Mouse (Mus musculus) yolk sac, embryonic 10.5 days (tissue): ENCODE data around the gene C1qbp.

Experiments used
- DNase-seq: peaks from one replicate; pipeline ENCODE4 v3.0.0-alpha.2; 2017; ENCODE audit warnings: low spot score

Gene C1qbp

DNA sequence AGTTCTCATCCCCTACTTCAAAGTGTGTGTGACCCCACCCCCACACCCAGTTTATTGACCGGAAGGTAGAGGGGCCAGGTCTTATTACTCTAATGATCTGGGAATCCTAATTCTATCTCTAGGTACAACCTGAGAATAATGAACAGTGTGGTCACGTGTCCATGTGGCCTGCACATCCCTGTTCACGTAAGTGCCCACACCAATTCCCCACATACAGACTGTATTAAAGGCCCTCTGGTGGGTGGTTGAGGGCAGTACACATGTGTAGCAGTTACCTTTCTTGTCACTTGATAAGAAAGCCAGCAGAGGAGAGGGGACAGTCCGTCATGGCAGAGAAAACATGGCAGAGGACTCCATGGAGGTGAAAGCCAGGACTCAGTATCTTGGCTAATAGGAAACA, 8.9 kb downstream of the C1qbp start:
- no peak for DNase-seq

DNA sequence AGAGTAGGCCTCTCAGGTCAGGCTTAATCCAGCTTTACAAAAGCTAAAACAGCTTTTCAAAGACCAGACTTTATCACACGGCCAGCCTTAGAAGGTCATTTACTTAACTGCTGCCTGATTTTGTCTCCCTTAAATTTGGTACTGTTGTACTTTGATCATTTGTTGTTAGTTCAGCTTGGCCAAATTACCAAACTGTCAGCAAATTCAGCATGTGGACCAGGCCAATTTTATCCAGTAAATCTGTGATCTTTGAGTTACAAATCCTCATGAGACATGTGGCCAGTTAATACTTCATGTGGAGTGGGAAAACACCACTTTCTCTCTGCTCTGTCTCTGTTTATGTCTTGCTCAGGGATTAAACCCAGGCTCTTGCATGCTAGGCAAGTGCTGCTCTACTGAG, 10.2 kb downstream of the C1qbp start:
- DNase-seq: no peak

DNA sequence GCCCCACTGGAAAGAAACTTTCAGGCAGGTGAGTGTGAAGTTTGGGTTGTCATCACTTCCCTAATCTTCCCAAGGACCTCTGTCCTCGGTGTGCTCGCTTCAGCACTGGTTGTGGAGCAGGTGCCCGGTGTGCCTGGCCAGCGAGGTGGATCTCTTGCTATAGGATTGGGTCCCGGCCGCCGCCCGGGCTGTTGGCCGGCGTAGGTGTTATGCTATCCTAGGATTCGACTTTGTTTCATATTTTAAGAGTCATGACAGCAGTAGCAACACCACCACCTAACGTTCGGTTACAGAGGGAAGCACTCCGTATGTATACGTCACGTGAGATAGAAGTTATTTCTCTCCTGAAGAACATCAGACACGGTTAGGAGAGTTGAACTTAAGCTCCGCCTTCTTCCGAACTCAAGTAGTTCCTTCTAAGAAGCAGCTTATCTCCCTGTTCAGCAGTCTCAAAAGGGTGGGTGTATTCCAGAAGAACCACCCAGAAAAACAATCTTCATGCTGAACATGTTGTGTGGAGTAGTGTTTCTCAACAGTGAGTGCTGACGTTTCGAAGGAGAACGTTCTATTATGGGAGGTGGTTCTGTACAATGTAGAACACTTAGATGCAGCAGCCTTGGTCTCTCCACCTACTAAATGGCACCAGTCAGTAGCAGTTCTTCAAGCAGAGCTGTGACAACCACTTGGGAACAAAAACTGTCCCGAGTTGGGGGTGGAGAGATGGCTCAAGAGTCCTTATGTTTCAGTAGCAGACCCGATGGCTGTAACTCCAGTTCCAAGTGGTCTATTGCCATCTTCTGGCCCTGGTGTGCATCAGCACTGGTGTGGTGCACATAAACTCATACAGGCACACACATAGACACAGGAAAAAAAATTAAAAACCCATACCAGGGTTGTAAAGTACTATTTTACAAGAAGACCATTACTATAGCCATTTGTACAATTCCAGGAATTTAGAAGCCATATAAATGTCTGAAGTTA, 12.0 kb downstream of the C1qbp start:
- DNase-seq: peak; percentile 23

DNA sequence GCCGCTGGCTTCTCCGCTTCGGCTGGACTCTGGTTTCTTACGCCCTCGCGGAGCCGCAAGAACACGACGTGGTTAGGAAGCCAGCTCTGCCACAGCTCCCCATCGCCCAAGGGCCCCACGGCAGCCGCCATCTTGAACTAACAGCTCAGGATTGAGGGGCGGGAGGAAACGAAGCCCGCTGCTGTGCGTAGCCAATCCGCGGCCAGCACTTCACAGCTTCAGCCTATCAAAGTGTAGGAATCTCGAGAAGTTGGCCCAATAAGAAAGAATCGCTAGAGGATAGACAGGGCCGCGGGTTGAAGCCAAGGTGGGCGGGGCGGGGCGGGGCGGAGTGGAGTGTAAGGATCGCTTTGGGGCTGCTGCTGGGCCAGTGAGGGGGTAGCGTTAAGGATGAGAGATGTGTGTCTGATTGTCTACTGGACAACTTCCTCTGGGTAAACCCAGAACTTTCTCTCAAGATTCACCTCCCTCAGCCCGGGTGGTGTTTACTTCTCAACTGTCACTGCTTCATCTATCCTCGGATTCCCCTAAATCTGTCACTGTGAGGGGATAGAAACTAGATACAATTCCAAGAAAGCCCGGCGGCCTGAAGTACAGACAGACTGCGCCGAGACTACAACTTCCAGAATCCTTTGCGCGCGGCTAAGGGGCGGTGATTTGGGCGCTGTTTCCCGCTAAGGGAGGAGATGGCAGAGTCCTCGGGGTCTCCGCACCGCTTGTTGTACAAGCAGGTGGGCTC, 12.8 kb downstream of the C1qbp start, which contains the start of the genes Nup88 and Rpain:
Gene Nup88, minus strand, starts transcription at position 153 of the 739 bp plus-strand sequence.
Gene Rpain, plus strand, starts transcription at position 393 of the 739 bp plus-strand sequence.
- DNase-seq: peak; percentile 98

DNA sequence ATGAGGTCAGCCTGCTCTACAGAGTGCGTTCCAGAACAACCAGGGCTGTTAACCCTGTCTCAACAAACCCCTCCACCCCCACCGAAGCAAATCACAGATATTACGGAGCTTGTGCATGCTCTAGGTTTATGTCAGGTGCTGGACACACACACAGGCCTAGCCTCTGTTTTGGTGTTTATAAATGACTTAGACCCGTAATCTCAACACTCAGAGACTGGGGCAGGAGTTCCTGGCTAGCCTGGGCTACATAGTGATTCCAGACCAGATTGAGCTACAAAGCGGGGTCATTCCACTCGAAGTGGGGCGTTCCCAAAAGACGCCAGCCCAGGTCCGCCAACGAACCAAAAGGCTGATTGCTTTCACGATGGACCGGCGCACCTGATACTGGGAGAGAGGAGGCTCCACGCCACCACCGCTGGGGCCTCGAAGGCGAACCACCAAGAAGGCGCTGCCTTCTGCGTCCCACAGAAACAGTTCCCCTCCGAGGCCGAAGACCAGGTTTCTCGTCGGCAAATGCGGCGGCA, 13.5 kb downstream of the C1qbp start:
- no peak for DNase-seq

DNA sequence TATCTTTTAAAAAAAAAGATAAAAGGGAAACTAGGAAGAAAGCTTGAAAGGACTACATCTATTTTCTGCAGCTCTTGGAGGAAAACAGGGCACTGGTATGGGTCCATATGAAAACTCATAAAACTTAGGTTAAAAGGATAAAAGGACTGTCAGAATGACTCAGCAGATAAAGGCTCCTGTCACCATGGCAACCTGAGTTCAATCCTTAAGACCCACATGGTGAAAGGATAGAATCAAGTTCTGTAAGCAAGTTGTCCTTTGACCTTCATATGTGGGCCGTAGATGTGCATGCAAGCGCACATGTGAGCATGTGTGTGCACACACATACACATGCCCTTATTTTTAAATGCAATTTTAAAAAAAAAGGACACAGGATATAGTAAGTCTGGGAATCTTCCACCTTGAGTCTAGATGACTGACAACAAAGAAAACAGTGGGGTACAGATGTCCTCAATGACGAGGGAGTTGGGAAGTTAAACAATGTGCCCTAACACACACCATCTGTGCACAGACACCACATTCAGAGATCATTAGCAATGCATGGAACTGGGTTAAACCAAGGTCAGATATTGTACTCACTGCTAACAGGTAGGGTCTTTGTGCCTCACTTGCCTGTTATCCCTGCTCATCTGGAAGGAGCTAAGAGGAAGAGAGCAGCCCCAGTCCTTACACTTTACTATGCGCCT, 18.5 kb downstream of the C1qbp start:
- no peak for DNase-seq

DNA sequence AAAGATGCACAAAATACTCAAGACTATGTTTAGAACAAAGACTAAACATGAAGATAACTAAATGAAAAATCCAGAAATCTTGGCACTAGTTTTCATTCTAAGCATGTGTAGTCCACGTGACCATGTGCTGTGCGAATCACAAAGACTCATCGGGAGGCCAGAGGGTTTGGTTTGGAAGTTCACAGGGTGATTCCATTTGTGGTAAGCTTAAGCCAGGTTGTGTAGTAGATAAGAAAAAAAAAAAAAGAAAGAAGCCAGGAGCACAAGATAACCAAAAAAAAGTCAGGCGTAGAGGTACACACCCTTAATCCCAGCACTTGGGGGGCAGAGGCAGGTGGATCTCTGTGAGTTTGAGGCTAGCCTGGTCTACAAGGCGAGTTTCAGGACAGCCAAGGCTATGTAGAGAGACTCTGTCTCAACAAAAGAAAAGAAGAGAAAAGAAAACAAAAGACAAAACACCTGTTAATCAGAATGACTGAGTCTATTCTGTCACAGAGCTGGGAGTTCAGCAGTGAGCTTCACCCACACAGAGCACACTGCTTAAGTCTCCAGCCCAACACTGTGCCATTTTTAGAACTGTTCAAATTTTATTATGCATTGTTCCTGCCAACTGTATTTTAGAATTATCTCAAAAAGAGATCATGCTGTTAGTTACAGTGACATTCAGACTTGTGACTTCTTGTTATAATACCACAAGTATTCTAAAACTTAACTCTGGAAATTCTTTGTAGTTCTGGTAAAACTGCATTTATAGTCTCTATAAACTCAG, 21.9 kb downstream of the C1qbp start:
- no peak for DNase-seq

DNA sequence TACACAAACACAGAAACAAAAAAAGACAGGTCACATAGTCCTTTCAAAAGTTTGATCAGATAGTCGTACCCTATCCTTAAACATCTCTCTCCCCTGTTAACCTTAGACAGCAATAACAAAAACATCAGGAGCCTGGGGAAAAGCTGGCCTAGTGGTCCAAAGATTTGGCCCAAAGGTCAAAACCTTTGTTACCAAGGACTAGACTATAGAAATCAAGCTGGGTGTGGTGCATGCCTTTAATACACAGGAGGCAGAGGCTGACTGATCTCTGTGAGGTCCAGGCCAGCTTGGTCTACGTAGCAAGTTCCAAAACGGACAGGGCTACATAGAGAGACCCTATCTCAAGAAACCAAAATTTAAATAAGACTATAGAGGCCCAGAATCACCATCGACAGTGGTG, 28.1 kb downstream of the C1qbp start:
- DNase-seq: no peak

DNA sequence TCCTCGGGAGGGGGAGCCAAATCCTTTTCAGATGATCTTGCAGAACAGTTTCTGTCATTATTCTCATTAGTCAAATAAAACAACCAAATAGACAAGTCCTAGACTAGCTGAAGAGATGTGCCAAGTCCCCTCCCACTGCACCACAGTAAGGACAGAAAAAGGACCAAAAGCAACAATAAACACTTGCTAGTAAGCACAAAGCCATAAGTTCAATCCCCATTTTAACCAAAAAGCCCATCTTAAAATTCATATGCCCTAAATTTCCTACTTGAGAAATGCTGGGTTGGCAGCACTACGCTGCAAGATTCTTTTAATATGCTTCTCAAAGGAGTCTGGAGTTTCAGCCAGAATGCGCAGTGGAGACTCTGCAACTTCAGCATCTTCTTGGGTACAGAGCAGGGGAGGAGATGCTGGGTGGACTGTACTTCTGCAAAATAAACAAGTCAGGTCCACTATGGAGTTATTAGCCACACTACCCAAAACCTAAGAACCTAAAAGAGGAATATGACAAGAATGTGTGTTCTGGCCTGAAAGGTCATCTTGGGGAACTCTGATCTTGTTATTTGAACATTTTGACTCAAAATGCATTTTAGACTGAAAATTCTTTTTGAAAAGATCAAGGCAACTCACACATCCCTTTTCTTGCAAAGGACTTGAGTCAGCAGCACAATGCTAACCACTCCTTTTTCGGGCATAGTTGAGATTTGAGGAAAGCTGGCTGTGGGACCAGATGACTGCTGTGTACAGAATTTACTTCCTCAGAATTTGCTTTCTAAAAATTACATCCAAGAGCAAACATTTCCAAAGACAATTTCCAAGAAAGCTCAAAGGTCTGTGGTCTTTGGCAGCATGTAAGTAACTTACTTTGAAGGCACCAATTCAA, 37.6 kb downstream of the C1qbp start:
- DNase-seq: no peak

DNA sequence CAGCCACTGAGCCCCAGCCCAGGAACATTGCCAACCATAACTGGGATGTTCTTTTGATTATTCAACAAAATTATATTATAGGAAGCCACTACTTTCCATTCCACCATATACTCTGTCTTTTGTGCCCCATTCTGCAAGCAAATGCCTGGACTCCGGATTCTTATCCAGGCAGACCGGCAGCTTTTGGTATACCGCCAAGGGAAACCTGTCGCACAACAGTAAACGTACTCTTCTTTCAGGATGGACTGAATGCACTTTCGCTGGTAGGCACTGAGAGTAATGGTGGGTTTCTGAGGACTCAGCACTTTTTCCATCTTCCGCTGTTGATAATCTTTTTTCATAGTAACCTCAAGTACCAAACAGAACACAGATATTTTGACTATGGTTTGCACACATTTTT, 39.2 kb downstream of the C1qbp start:
- no peak for DNase-seq

DNA sequence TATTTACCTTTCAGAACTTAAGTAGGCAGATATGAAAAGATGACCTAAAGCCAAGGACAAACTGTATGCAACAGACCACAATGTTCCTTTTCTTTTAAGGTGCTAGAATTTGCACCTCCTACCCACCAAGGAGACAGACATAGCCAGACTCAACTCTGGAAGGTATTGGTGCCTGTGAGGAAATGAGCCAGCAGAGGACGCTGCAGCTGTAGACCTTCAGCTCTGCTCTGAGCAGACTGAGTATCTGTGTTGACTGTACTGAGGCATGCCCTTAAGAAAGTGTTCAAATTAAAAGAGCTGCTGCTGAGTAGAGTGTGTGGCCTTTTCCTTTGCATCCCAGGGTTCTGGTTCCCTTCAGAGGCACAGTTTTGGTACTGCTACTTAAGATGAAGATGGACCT, 40.2 kb downstream of the C1qbp start:
- DNase-seq: no peak

DNA sequence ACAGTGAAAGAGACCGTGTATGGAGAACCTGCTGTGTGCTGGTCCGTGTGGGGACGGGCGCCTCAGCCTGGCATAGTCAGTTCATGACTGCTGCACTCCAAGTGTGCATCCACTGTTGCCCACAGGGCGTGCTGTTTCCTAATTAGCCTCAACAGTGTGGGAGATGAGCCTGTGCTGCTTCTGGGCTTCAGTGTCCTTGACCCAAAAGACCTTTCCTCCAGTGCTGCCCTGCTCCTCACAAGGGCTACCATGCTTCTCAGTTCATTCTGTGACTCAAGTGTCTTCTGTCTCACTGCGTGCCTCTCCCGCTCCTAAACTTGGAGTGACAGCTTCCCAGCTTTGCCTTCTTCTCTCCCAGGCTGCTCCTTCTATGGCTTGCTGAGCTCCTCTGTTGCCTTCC, 47.5 kb downstream of the C1qbp start:
- DNase-seq: no peak

DNA sequence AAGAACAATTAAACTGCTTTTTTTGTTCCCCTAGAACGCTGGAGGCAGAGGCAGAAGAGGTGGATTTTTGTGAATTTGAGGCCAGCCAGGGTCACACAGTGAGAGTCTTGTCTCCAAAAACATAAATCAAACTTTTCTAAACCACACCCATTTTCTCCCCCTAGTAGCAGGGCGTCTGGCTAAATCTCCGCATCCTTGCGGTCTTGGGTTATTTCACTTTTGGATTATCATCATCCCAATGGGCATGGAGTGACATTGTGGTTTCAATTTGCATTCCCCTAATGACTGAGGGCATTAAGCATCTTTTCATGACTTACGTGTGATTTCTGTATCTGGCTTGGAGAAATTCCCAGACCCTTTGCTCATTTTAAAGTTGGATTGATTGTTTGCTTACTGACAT, 51.4 kb downstream of the C1qbp start:
- no peak for DNase-seq
